Mouse (Mus musculus): ENCODE measurements around the gene Nus1. TPM values are rescaled to one million over a fixed set of nuclear protein-coding genes. Genes with fewer than 3 reads are reported as not detected.

The Nus1 gene
- total and polyA plus RNA-seq, 2 experiments from 2014 or later, result 7.2 to 11.6 TPM

DNA sequence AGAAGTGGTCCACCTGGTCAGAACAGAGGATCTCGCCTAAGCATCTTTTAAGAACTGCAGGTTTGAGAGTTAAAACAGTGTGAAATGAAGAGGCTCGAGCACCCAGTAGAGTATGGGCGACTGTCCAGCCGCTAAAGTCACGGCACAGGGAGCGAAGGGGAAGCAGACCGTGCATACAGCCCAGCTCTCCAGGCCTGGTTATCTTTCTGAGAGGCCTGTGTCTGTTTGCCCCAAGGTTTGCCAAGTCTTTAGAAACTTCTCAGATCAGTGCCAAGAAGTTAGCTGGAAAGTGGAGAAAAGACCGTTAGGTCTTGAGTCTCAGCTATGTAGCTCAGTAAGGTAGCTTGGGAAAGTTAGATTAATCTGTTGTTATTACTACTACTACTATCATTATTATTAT lies 17.5 kb downstream of the Nus1 start:
- no peak for DNase-seq (ENCODE audit: low spot score)
- Histone ChIP-seq H3K4me2 (ENCODE audit: low read depth, low read length) (no peak overlapping the region), H3K27me3 (ENCODE audit: control insufficient read depth, insufficient read depth, low read length) (no peaks in the 10 kb centered on the region), H3K9me3 (replicated peaks; ENCODE audit: control insufficient read depth, low read length) (no peaks in the 10 kb centered on the region), H3K4me1 (ENCODE audit: control insufficient read depth, insufficient read depth) (no peaks in the 10 kb centered on the region), H3K36me3 (replicated peaks; ENCODE audit: control insufficient read depth, insufficient read depth, low read length) (peaks cover 77% of the 10 kb centered on the region), H3K4me3 (ENCODE audit: low read depth, low read length) (no peak overlapping the region), H3K9ac (replicated peaks; ENCODE audit: low read depth, low read length) (no peak overlapping the region), H3K27ac (ENCODE audit: low read depth) (no peak overlapping the region)
- TF ChIP-seq CTCF (IDR thresholded peaks at IDR 0.05; ENCODE audit: low read depth) (no peak), EP300 (IDR thresholded peaks at IDR 0.05; ENCODE audit: low read depth) (no peak)
- no peak for ATAC-seq (ENCODE audit: insufficient read depth, low read depth)
- WGBS, result 69% methylated on average over 8 of the region's 8 CpGs

DNA sequence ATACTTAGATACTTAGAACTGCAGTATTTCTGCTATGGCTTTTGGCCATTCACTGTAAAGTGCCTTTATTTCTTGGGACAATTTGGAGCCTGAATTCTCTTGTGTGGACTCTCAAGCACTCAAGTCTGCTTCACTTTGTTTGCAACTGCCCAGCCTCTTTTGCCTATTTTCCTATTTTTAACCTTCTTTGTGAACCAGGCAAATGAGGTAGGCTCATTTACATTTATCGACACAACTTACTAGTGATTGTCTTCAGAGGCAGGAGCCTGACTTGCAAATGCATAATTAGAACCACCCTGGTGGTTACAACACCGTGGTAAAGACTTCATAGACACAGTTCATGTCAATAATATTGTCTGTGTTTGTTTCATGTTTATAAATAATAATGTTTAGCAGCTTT lies 43.3 kb downstream of the Nus1 start:
- WGBS, result 67% methylated on average over 2 of the region's 2 CpGs
- no peak for TF ChIP-seq CTCF (IDR thresholded peaks at IDR 0.05; ENCODE audit: low read depth)
- TF ChIP-seq EP300 (IDR thresholded peaks at IDR 0.05; ENCODE audit: low read depth), result no peak
- Histone ChIP-seq H3K9me3 (replicated peaks; ENCODE audit: control insufficient read depth, low read length) (no peaks in the 10 kb centered on the region), H3K4me2 (ENCODE audit: low read depth, low read length) (no peak overlapping the region), H3K4me3 (ENCODE audit: low read depth, low read length) (no peak overlapping the region), H3K36me3 (replicated peaks; ENCODE audit: control insufficient read depth, insufficient read depth, low read length) (no peaks in the 10 kb centered on the region), H3K9ac (replicated peaks; ENCODE audit: low read depth, low read length) (no peak overlapping the region), H3K27ac (ENCODE audit: low read depth) (no peak overlapping the region), H3K4me1 (ENCODE audit: control insufficient read depth, insufficient read depth) (no peaks in the 10 kb centered on the region), H3K27me3 (ENCODE audit: control insufficient read depth, insufficient read depth, low read length) (no peaks in the 10 kb centered on the region)
- ATAC-seq (ENCODE audit: insufficient read depth, low read depth) (no peak), DNase-seq (ENCODE audit: low spot score) (no peak)

DNA sequence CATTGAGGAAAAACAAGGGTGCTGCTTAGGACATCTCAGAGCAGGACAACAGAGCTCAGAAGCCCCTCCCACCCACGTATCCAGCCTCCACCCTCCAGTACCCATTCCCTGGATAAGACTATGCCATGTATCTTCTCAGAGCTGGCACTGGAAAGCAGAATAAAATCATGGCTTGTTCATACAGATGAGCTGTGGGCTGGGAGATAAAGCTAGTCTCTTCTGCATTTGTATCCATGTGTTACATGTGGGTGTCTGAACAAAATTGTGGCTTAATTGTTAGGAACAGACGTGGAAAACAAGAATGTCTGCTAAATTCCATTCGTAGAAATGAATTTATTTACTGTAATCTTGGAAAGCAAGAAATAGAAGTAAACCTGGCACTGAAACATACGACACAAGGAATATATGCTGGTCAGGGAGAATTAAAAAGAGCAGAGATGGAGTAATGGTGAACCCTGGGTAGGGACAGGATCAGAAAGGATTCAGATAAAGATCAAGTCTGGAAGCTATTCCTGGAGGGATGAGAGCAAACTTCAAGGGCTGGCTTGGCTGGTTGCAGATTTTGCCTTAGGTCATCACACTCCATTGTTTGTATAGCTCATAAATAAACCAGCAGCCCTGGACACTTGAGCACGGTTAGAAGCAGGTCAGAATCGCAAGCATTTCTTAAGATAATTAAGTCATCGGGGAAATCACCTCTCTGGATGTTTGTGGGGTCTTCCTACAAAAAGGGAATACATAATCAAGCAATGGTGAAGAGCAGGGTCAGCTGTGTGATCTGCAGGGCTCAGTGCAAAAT lies 46.8 kb downstream of the Nus1 start:
- Histone ChIP-seq H3K9me3 (replicated peaks; ENCODE audit: control insufficient read depth, low read length) (no peaks in the 10 kb centered on the region), H3K27ac (ENCODE audit: low read depth) (no peak overlapping the region), H3K36me3 (replicated peaks; ENCODE audit: control insufficient read depth, insufficient read depth, low read length) (no peaks in the 10 kb centered on the region), H3K4me1 (ENCODE audit: control insufficient read depth, insufficient read depth) (no peaks in the 10 kb centered on the region), H3K4me3 (ENCODE audit: low read depth, low read length) (no peak overlapping the region), H3K9ac (replicated peaks; ENCODE audit: low read depth, low read length) (no peak overlapping the region), H3K4me2 (ENCODE audit: low read depth, low read length) (no peak overlapping the region), H3K27me3 (ENCODE audit: control insufficient read depth, insufficient read depth, low read length) (no peaks in the 10 kb centered on the region)
- 60% methylated on average over 7 of the region's 7 CpGs for WGBS
- TF ChIP-seq CTCF (IDR thresholded peaks at IDR 0.05; ENCODE audit: low read depth) (no peak), EP300 (IDR thresholded peaks at IDR 0.05; ENCODE audit: low read depth) (no peak)
- DNase-seq (ENCODE audit: low spot score), result no peak
- no peak for ATAC-seq (ENCODE audit: insufficient read depth, low read depth)

DNA sequence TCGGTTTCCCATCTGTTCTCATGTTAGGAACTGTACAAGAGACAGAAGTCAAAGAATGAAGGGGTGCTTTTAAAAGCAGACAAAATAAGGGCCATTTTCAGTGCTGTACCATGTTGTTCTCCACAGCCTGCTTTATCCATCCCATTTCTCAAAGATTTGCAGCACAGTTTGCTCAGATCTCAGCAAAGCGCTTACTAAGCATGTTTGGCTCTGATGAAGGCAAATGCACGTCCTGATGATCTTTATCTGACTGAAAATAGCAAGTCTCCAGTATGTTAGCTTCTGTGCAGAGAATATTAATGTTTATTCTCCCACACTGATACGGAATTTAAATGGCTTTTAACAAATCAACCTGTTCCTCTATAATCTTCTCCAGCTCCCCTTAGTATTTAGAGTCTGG lies 54.2 kb downstream of the Nus1 start:
- TF ChIP-seq EP300 (IDR thresholded peaks at IDR 0.05; ENCODE audit: low read depth) (no peak), CTCF (IDR thresholded peaks at IDR 0.05; ENCODE audit: low read depth) (no peak)
- ATAC-seq (ENCODE audit: insufficient read depth, low read depth), result no peak
- Histone ChIP-seq H3K36me3 (replicated peaks; ENCODE audit: control insufficient read depth, insufficient read depth, low read length) (no peaks in the 10 kb centered on the region), H3K27ac (ENCODE audit: low read depth) (no peak overlapping the region), H3K9ac (replicated peaks; ENCODE audit: low read depth, low read length) (no peak overlapping the region), H3K4me1 (ENCODE audit: control insufficient read depth, insufficient read depth) (no peaks in the 10 kb centered on the region), H3K9me3 (replicated peaks; ENCODE audit: control insufficient read depth, low read length) (no peaks in the 10 kb centered on the region; the same call in 1 of the 2 replicates), H3K27me3 (ENCODE audit: control insufficient read depth, insufficient read depth, low read length) (no peaks in the 10 kb centered on the region), H3K4me3 (ENCODE audit: low read depth, low read length) (no peak overlapping the region), H3K4me2 (ENCODE audit: low read depth, low read length) (no peak overlapping the region)
- WGBS, result 64% methylated on average over 4 of the region's 4 CpGs
- no peak for DNase-seq (ENCODE audit: low spot score)

Other genes with a start within 250 kb of the Nus1 start
- gene Ros1, start 222.3 kb upstream of the Nus1 start, total RNA-seq (2014; rRNA removed; ENCODE audit: low replicate concordance), result not detected in 2 replicates
- gene Ros1, start 222.3 kb upstream of the Nus1 start, polyA plus RNA-seq (2015; fragmentation: Nextera tagmentation; extraction: Ambion mirVana), result not detected in 2 replicates
- gene Dcbld1, start 183.9 kb upstream of the Nus1 start, total RNA-seq (2014; rRNA removed; ENCODE audit: low replicate concordance), result 1.9 and 6.5 TPM in 2 replicates
- 4.1 and 5.1 TPM in 2 replicates for gene Dcbld1, start 183.9 kb upstream of the Nus1 start, polyA plus RNA-seq (2015; fragmentation: Nextera tagmentation; extraction: Ambion mirVana)
- not detected in 2 replicates for gene Gm26741, start 58.8 kb upstream of the Nus1 start, total RNA-seq (2014; rRNA removed; ENCODE audit: low replicate concordance)
- not detected in 2 replicates for gene Gm26741, start 58.8 kb upstream of the Nus1 start, polyA plus RNA-seq (2015; fragmentation: Nextera tagmentation; extraction: Ambion mirVana)
- 7.4 and 8.1 TPM in 2 replicates for gene Gopc, start 35.4 kb upstream of the Nus1 start, total RNA-seq (2014; rRNA removed; ENCODE audit: low replicate concordance)
- gene Gopc, start 35.4 kb upstream of the Nus1 start, polyA plus RNA-seq (2015; fragmentation: Nextera tagmentation; extraction: Ambion mirVana), result 9.2 and 10.1 TPM in 2 replicates
- not detected in 2 replicates for gene Nepn, start 28.6 kb upstream of the Nus1 start, total RNA-seq (2014; rRNA removed; ENCODE audit: low replicate concordance)
- 0.10 TPM in 1 of 2 replicates, not detected in the other for gene Nepn, start 28.6 kb upstream of the Nus1 start, polyA plus RNA-seq (2015; fragmentation: Nextera tagmentation; extraction: Ambion mirVana)